Mouse (Mus musculus): Measurements from ENCODE around the gene Ccdc169. TPM values are rescaled to one million over a fixed set of nuclear protein-coding genes. Genes with fewer than 3 reads are reported as not detected.
A peak's percentile ranks its signal among the peaks of the same experiment; 100 is the strongest.

Ccdc169 gene
- polyA plus RNA-seq, 1 experiment from 2014 or later = 0.08 TPM

GRCm38 (mm10) chr3:55213785-55214184 is 76.6 kb downstream of the Ccdc169 start:
- Histone ChIP-seq H3K9me3 (no peaks in the 10 kb centered on the region), H3K4me2 (no peak overlapping the region), H3K9ac (no peak overlapping the region)

GRCm38 (mm10) chr3:55214413-55214812 is 77.3 kb downstream of the Ccdc169 start:
- Histone ChIP-seq H3K4me1 (peaks cover 5% of the 10 kb centered on the region), H3K27me3 (replicated peaks) (no peaks in the 10 kb centered on the region), H3K4me3 (no peak overlapping the region), H3K9me3 (no peaks in the 10 kb centered on the region), H3K4me2 (no peak overlapping the region), H3K27ac (no peak overlapping the region), H3K36me3 (replicated peaks) (no peaks in the 10 kb centered on the region), H3K9ac (no peak overlapping the region)
- ATAC-seq (replicated peaks) = 0 out of 2 replicates have a peak, but pooled peaks have one; percentile 66
- WGBS = 50% methylated on average over 6 of the region's 6 CpGs

More at GRCm38 (mm10) chr3:55213785-55214184, 76.6 kb downstream of the Ccdc169 start:
- H3K4me1 ChIP-seq = peaks cover 5% of the 10 kb centered on the region
- no peak overlapping the region for H3K4me3 ChIP-seq
- H3K27ac ChIP-seq = no peak overlapping the region
- WGBS = 49% methylated on average over 4 of the region's 4 CpGs
- ATAC-seq (replicated peaks) = no peak
- H3K27me3 ChIP-seq (replicated peaks) = no peaks in the 10 kb centered on the region
- H3K36me3 ChIP-seq (replicated peaks) = no peaks in the 10 kb centered on the region

- H3K36me3 ChIP-seq (replicated peaks) = no peaks in the 10 kb centered on the region
- WGBS = 94% methylated on average over 2 of the region's 2 CpGs
- no peak for ATAC-seq (replicated peaks)
Measured at GRCm38 (mm10) chr3:55222502-55222901, 85.4 kb downstream of the Ccdc169 start.

More at GRCm38 (mm10) chr3:55222502-55222901, 85.4 kb downstream of the Ccdc169 start:
- no peak overlapping the region for H3K4me3 ChIP-seq
- no peak overlapping the region for H3K4me2 ChIP-seq
- H3K9ac ChIP-seq = no peak overlapping the region
- H3K4me1 ChIP-seq = peaks cover 15% of the 10 kb centered on the region
- no peaks in the 10 kb centered on the region for H3K27me3 ChIP-seq (replicated peaks)
- H3K9me3 ChIP-seq = no peaks in the 10 kb centered on the region
- no peak overlapping the region for H3K27ac ChIP-seq

Small RNAs within 50 kb of the gene (microRNA-seq; reads per million reads assigned to microRNA genes)
- gene Gm22029 = not detected

Other genes starting within 250 kb of the Ccdc169 start
- 1.3 and 1.4 TPM in 2 replicates for gene Sertm1, start 221.5 kb upstream of the Ccdc169 start, polyA plus RNA-seq (2015; fragmentation: Nextera tagmentation; extraction: Ambion mirVana)
- 2.5 TPM in 2 replicates for gene Ccna1, start 81.8 kb upstream of the Ccdc169 start, polyA plus RNA-seq (2015; fragmentation: Nextera tagmentation; extraction: Ambion mirVana)
- gene Spg20, start 25.2 kb upstream of the Ccdc169 start, polyA plus RNA-seq (2015; fragmentation: Nextera tagmentation; extraction: Ambion mirVana) = 15.7 and 15.8 TPM in 2 replicates
- gene Sohlh2, start 44.7 kb downstream of the Ccdc169 start, polyA plus RNA-seq (2015; fragmentation: Nextera tagmentation; extraction: Ambion mirVana) = 0.06 TPM in 1 of 2 replicates, not detected in the other
- gene Dclk1, start 105.0 kb downstream of the Ccdc169 start, polyA plus RNA-seq (2015; fragmentation: Nextera tagmentation; extraction: Ambion mirVana) = 308 and 336 TPM in 2 replicates